Mouse (Mus musculus): ENCODE measurements at regions not wholly inside any gene's neighbourhood (a gene's known extent, or its start where the extent isn't known, plus 50 kb on each side); places are given as distances from the start of the nearest gene placed in this dataset.

DNA sequence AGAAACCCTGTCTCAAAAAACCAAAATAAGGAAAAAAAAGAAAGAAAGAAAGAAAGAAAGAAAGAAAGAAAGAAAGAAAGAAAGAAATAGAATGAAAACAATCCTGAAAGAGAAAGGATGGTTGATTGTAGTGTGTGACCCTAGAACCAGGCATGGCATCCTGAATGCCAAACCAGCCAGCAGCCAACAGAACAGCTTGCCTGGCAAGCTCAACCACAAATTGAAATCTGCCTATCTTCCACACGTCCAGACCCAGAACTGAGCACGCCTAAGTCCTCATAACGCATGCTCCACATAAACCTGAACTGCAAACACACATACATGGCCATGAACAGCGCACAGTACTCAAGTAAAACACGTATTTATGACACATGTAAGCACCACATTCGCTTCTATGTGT, 247.9 kb downstream of the H2al1j start:
- no peak for TF ChIP-seq POLR2A (IDR thresholded peaks at IDR 0.05; ENCODE audit: insufficient read depth, low read depth, low read length)
- no peak for TF ChIP-seq CTCF (IDR thresholded peaks at IDR 0.05; ENCODE audit: insufficient read depth, low read depth, low read length)
